Mouse (Mus musculus): ENCODE measurements around the gene Ak9. TPM values are rescaled to one million over a fixed set of nuclear protein-coding genes. Genes with fewer than 3 reads are reported as not detected.

The Ak9 gene
- polyA plus RNA-seq (2014; fragmentation: Nextera tagmentation; extraction: Ambion mirVana) = not detected in 2 replicates

DNA sequence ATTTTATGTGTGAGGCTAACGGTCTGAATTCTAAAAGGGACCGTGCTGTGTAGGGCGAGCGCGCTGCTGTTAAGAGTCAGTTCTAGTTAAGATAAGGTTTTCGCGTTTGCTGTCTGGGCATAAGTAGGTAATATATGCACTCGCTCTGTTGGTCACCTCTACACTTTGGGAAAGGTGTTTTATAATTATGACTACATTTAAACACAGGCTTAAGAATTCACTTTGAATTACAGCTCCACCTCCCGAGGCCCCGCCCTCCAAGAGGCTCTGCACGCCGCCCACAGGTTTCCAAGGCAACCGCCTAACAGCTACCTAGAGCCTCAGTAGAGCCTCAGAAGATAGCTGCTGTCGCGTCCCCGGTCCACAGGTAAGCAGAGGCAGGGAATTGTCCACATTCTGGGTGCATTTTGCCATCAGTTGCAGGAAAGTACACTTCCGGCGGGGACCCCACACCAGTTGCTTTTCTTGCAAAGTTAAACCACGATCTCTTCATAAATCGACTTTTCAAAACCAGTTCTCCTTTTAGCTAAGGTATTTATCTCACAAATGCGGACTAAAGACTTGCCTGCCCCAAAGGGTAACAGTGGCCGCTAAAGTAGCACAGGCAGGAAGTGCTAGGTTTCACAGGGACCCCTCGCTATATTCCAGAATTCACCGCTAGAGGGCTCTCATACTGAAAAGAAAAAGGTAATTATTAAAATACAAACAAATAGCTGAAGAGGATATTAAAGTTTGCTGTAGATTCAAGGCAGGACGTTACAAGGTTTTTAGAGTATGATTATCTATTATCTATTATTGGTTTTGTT is at the start of gene Ak9:
Gene Ak9, plus strand, starts transcription at position 342 of the 806 bp plus-strand sequence.
- H3K27ac ChIP-seq (replicated peaks; ENCODE audit: low read depth, low read length) = no peak within 1 kb of the TSS
- peak; percentile 93 for DNase-seq (ENCODE audit: low spot score)
- no peaks in the 10 kb centered on the region for H3K9me3 ChIP-seq (replicated peaks; ENCODE audit: control insufficient read depth, low read length)
- H3K4me2 ChIP-seq (ENCODE audit: low read depth, low read length) = peak within 1 kb of the TSS; percentile 79
- H3K4me1 ChIP-seq (ENCODE audit: control insufficient read depth, insufficient read depth, low read length) = no peaks in the 10 kb centered on the region
- no peaks in the 10 kb centered on the region for H3K27me3 ChIP-seq (ENCODE audit: control insufficient read depth, insufficient read depth, low read length)
- peak within 1 kb of the TSS; percentile 79 for H3K4me3 ChIP-seq (ENCODE audit: low read depth, low read length)
- no peaks in the 10 kb centered on the region for H3K36me3 ChIP-seq (replicated peaks; ENCODE audit: control insufficient read depth, insufficient read depth, low read depth, low read length)
- peak; percentile 90 for ATAC-seq (replicated peaks; ENCODE audit: insufficient number of reproducible peaks, low FRiP score, low TSS enrichment, low read depth)
- peak within 1 kb of the TSS; percentile 72 for H3K9ac ChIP-seq (replicated peaks; ENCODE audit: low read length)
- under 1% methylated on average over 25 of the region's 25 CpGs for WGBS

DNA sequence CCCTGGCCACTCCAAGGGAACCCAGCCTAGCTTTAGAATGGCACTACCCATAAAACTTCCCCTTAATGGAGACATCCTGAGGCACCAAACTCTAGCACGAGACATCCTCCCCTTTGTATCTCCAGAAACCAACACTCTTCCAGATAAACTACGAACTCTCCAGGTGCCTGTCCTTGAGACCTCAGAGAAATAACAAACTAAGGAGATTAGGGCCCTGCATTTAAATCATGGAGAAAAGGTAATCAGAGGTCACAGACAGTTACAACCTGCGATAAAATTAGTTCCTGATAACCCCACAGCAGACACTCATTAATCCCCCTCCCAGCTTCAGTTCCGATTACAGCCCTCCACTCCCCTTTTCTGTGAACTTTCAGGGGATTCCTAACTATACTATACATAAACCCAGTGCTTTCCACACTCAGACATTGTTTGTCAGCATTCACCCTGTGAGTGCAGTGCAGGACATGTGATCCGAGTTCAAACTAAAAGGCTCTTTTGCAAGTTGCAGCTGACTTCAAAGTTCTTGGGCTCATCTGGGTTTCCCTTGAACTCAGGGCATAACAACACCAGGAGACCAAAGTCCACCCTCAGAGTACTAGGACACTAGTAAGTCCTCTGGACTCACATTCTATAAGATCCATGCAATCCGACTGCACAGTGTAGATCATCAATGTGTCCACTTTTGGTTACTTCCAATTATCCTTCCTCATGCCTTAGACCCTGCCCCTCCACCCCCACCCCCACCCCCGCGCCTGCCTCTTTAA is 43.4 kb upstream of the Ak9 start:
- DNase-seq (ENCODE audit: low spot score) (no peak), ATAC-seq (replicated peaks; ENCODE audit: insufficient number of reproducible peaks, low FRiP score, low TSS enrichment, low read depth) (no peak)
- H3K36me3 ChIP-seq (replicated peaks; ENCODE audit: control insufficient read depth, insufficient read depth, low read depth, low read length) = no peaks in the 10 kb centered on the region; the same call in 1 of the 2 replicates
- H3K27ac ChIP-seq (replicated peaks; ENCODE audit: low read depth, low read length) = no peak overlapping the region
- no peak overlapping the region for H3K4me2 ChIP-seq (ENCODE audit: low read depth, low read length)
- H3K4me1 ChIP-seq (ENCODE audit: control insufficient read depth, insufficient read depth, low read length) = no peaks in the 10 kb centered on the region
- no peaks in the 10 kb centered on the region for H3K27me3 ChIP-seq (ENCODE audit: control insufficient read depth, insufficient read depth, low read length)
- H3K4me3 ChIP-seq (ENCODE audit: low read depth, low read length) = no peak overlapping the region
- no peak overlapping the region for H3K9ac ChIP-seq (replicated peaks; ENCODE audit: low read length)
- 43% methylated on average over 8 of the region's 8 CpGs for WGBS
- H3K9me3 ChIP-seq (replicated peaks; ENCODE audit: control insufficient read depth, low read length) = no peaks in the 10 kb centered on the region

DNA sequence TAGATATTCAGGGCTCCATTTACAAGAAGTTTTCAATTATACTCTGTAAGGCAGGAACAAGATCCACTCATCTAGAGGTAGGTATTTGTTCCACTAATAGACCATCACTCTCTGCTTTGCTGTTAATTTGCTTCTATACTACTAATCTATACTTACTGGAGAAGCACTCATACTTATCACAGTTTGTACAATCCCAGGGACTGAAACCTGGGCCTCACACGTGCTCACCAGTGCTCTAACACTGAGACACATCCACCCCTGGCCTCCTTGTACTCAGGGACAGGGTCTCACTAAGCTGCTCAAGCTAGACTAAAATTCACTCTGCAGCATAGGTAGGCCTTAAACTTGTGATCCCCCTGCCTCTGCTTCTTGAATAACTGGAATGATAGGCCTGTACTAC is 42.6 kb upstream of the Ak9 start:
- DNase-seq (ENCODE audit: low spot score) (no peak), ATAC-seq (replicated peaks; ENCODE audit: insufficient number of reproducible peaks, low FRiP score, low TSS enrichment, low read depth) (no peak)
- 47% methylated on average over 1 of the region's 1 CpGs for WGBS
- H3K27me3 ChIP-seq (ENCODE audit: control insufficient read depth, insufficient read depth, low read length) = no peaks in the 10 kb centered on the region
- H3K9me3 ChIP-seq (replicated peaks; ENCODE audit: control insufficient read depth, low read length) = no peaks in the 10 kb centered on the region
- H3K9ac ChIP-seq (replicated peaks; ENCODE audit: low read length) = no peak overlapping the region
- H3K4me1 ChIP-seq (ENCODE audit: control insufficient read depth, insufficient read depth, low read length) = no peaks in the 10 kb centered on the region
- no peak overlapping the region for H3K27ac ChIP-seq (replicated peaks; ENCODE audit: low read depth, low read length)
- no peak overlapping the region for H3K4me2 ChIP-seq (ENCODE audit: low read depth, low read length)
- no peak overlapping the region for H3K4me3 ChIP-seq (ENCODE audit: low read depth, low read length)
- no peaks in the 10 kb centered on the region; the same call in 1 of the 2 replicates for H3K36me3 ChIP-seq (replicated peaks; ENCODE audit: control insufficient read depth, insufficient read depth, low read depth, low read length)

DNA sequence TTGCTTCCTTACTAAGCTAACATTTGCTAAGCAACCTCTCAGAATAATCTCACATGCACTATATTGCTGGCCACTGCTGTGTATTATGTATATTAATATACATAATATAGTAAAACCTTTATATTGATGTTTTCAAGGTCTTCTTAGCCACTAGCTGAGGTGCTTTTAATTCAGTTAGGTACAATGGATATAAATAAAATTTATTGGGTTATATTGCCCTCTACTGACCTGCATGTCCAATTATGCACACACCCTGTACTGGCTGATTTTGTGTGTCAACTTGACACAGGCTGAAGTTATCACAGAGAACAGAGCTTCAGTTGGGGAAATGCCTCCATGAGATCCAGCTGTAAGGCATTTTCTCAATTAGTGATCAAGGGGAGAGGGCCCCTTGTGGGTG is 41.9 kb upstream of the Ak9 start:
- DNase-seq (ENCODE audit: low spot score) = peak; percentile 23
- H3K4me1 ChIP-seq (ENCODE audit: control insufficient read depth, insufficient read depth, low read length) = no peaks in the 10 kb centered on the region
- H3K9ac ChIP-seq (replicated peaks; ENCODE audit: low read length) = no peak overlapping the region
- H3K4me2 ChIP-seq (ENCODE audit: low read depth, low read length) = no peak overlapping the region
- H3K27ac ChIP-seq (replicated peaks; ENCODE audit: low read depth, low read length) = no peak overlapping the region
- H3K36me3 ChIP-seq (replicated peaks; ENCODE audit: control insufficient read depth, insufficient read depth, low read depth, low read length) = no peaks in the 10 kb centered on the region; the same call in 1 of the 2 replicates
- ATAC-seq (replicated peaks; ENCODE audit: insufficient number of reproducible peaks, low FRiP score, low TSS enrichment, low read depth) = no peak
- H3K27me3 ChIP-seq (ENCODE audit: control insufficient read depth, insufficient read depth, low read length) = no peaks in the 10 kb centered on the region
- H3K4me3 ChIP-seq (ENCODE audit: low read depth, low read length) = no peak overlapping the region
- H3K9me3 ChIP-seq (replicated peaks; ENCODE audit: control insufficient read depth, low read length) = no peaks in the 10 kb centered on the region

DNA sequence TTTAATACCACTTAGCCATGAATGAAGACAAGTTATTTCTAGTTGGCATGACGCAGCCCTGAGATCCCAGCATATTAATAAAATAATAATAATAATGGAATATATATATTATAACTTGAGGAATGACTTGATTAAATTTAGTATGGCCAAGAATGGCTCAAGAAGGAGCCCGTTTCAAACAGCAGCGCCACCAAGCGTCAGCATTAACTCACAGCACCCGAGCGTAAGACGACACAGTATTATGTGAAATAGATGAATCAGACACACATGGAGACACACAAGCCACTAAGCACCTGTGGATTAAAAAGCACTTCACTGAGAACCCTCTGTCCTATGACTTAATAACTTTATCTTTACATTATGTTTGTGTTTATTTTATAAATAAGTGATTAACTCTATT is 31.9 kb upstream of the Ak9 start:
- ATAC-seq (replicated peaks; ENCODE audit: insufficient number of reproducible peaks, low FRiP score, low TSS enrichment, low read depth) = no peak
- H3K36me3 ChIP-seq (replicated peaks; ENCODE audit: control insufficient read depth, insufficient read depth, low read depth, low read length) = no peaks in the 10 kb centered on the region
- H3K9ac ChIP-seq (replicated peaks; ENCODE audit: low read length) = no peak overlapping the region
- H3K27ac ChIP-seq (replicated peaks; ENCODE audit: low read depth, low read length) = no peak overlapping the region
- no peak overlapping the region for H3K4me3 ChIP-seq (ENCODE audit: low read depth, low read length)
- WGBS = 45% methylated on average over 7 of the region's 7 CpGs
- peak; percentile 61 for DNase-seq (ENCODE audit: low spot score)
- no peaks in the 10 kb centered on the region for H3K4me1 ChIP-seq (ENCODE audit: control insufficient read depth, insufficient read depth, low read length)
- no peaks in the 10 kb centered on the region for H3K9me3 ChIP-seq (replicated peaks; ENCODE audit: control insufficient read depth, low read length)
- no peak overlapping the region for H3K4me2 ChIP-seq (ENCODE audit: low read depth, low read length)
- H3K27me3 ChIP-seq (ENCODE audit: control insufficient read depth, insufficient read depth, low read length) = no peaks in the 10 kb centered on the region

DNA sequence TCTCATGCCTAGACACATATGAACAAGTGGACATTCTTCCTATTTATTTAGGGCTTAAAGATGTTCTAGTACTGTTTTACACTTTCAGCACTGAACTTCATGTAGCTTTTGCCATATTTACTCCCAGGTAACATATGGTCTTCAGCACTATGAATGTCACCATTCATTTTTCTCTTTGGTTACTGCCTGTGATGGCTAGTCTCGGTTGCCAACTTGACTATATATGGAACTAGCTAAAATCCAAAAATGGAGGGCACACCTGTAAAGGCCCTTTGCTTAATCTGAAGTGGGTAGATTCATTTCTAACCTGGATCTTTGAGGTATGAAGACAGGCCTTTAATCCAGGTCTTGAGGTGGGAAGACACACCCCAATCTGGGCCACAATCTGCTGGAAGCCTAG is 28.9 kb upstream of the Ak9 start:
- no peaks in the 10 kb centered on the region for H3K9me3 ChIP-seq (replicated peaks; ENCODE audit: control insufficient read depth, low read length)
- H3K27ac ChIP-seq (replicated peaks; ENCODE audit: low read depth, low read length) = no peak overlapping the region
- no peak overlapping the region for H3K4me3 ChIP-seq (ENCODE audit: low read depth, low read length)
- DNase-seq (ENCODE audit: low spot score) (no peak), ATAC-seq (replicated peaks; ENCODE audit: insufficient number of reproducible peaks, low FRiP score, low TSS enrichment, low read depth) (no peak)
- no peaks in the 10 kb centered on the region for H3K36me3 ChIP-seq (replicated peaks; ENCODE audit: control insufficient read depth, insufficient read depth, low read depth, low read length)
- H3K9ac ChIP-seq (replicated peaks; ENCODE audit: low read length) = no peak overlapping the region
- no peak overlapping the region for H3K4me2 ChIP-seq (ENCODE audit: low read depth, low read length)
- 88% methylated on average over 1 of the region's 1 CpGs for WGBS
- H3K27me3 ChIP-seq (ENCODE audit: control insufficient read depth, insufficient read depth, low read length) = no peaks in the 10 kb centered on the region
- H3K4me1 ChIP-seq (ENCODE audit: control insufficient read depth, insufficient read depth, low read length) = no peaks in the 10 kb centered on the region

DNA sequence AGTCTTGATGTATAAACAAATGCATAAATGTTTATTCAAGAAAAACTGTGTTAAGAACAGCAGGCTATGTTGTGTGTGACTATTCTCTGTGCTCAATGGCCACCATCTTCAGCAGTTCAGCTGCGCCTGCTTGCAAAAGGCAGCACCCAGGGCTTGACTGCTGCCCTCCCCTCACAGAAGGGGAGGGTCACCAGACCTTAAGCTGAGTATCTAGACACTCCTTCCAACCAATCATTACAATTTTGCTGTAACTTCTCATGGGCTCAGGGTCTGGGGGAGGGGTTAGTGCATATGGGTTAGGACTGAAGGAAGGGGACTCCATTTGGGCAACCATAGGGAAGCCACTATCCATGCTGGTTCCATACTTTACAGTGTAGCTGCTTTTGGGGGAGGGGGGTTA is 25.0 kb upstream of the Ak9 start:
- ATAC-seq (replicated peaks; ENCODE audit: insufficient number of reproducible peaks, low FRiP score, low TSS enrichment, low read depth) = no peak
- no peaks in the 10 kb centered on the region for H3K27me3 ChIP-seq (ENCODE audit: control insufficient read depth, insufficient read depth, low read length)
- no peak overlapping the region for H3K4me2 ChIP-seq (ENCODE audit: low read depth, low read length)
- 73% methylated on average over 1 of the region's 1 CpGs for WGBS
- no peaks in the 10 kb centered on the region for H3K4me1 ChIP-seq (ENCODE audit: control insufficient read depth, insufficient read depth, low read length)
- H3K9ac ChIP-seq (replicated peaks; ENCODE audit: low read length) = no peak overlapping the region
- no peak overlapping the region for H3K27ac ChIP-seq (replicated peaks; ENCODE audit: low read depth, low read length)
- no peaks in the 10 kb centered on the region for H3K36me3 ChIP-seq (replicated peaks; ENCODE audit: control insufficient read depth, insufficient read depth, low read depth, low read length)
- no peak overlapping the region for H3K4me3 ChIP-seq (ENCODE audit: low read depth, low read length)
- no peaks in the 10 kb centered on the region for H3K9me3 ChIP-seq (replicated peaks; ENCODE audit: control insufficient read depth, low read length)
- no peak for DNase-seq (ENCODE audit: low spot score)

DNA sequence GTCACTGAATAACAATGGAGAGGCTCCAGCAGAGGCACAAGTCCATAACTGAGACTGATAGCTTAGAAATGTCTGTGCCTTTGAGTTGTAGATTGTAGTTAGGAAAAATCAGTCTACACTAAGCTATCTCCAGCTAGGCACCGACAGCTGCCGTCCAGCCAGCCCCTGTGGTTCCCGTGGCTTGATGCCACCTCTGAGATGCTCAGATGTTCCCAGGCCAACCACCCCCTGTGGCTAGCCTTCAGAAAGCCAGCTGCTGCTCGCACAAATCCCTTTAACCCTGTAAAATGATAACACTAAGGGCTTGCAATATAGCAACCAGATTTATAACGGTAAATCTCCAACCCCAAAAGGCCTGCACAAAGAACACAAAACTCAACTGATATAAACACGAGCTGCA is 23.6 kb upstream of the Ak9 start:
- no peaks in the 10 kb centered on the region for H3K36me3 ChIP-seq (replicated peaks; ENCODE audit: control insufficient read depth, insufficient read depth, low read depth, low read length)
- no peak overlapping the region for H3K27ac ChIP-seq (replicated peaks; ENCODE audit: low read depth, low read length)
- no peaks in the 10 kb centered on the region for H3K9me3 ChIP-seq (replicated peaks; ENCODE audit: control insufficient read depth, low read length)
- H3K9ac ChIP-seq (replicated peaks; ENCODE audit: low read length) = no peak overlapping the region
- H3K27me3 ChIP-seq (ENCODE audit: control insufficient read depth, insufficient read depth, low read length) = no peaks in the 10 kb centered on the region
- no peak overlapping the region for H3K4me3 ChIP-seq (ENCODE audit: low read depth, low read length)
- no peak for DNase-seq (ENCODE audit: low spot score)
- H3K4me1 ChIP-seq (ENCODE audit: control insufficient read depth, insufficient read depth, low read length) = no peaks in the 10 kb centered on the region
- WGBS = 62% methylated on average over 6 of the region's 6 CpGs
- H3K4me2 ChIP-seq (ENCODE audit: low read depth, low read length) = no peak overlapping the region
- ATAC-seq (replicated peaks; ENCODE audit: insufficient number of reproducible peaks, low FRiP score, low TSS enrichment, low read depth) = no peak

All from embryonic facial prominence, embryonic 11.5 days (tissue).